Mouse (Mus musculus): ENCODE data around the gene Gpr108.
"Not testable (repeated sequence)": the region's sequence is repeated elsewhere in the genome, so short reads cannot be mapped to it uniquely, and the experiment has no call there.

The Gpr108 gene

DNA sequence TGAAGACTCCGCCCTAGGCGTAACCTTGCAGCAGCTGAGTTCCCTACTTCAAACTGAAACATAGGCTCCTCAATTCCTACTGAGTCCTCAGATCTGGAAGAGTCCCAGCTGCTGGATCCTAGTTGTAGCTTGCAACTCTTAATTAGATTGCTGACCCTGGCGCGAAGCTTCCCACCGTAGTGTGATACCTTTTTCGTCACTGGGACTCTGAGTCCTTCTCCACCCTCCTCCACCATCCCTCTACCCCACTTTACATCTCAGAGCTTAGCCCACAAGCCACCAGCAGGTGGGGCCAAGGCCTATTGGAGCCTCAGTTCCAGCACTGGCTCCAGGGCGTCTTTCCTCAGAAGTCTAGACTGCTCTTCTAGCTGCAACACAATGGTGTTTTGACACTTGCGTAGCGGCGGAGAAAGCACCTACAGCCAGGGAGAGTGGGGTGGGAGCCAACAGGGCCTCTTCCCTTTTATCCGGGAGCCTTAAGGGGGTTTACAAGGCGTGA lies at the start of gene Gpr108:
Gene Gpr108 (minus strand): TSS at position 246 of the 499 bp plus-strand sequence.
- peak; percentile 84 to 88 for DNase-seq (ENCODE audit: low spot score in 2 of 2)

DNA sequence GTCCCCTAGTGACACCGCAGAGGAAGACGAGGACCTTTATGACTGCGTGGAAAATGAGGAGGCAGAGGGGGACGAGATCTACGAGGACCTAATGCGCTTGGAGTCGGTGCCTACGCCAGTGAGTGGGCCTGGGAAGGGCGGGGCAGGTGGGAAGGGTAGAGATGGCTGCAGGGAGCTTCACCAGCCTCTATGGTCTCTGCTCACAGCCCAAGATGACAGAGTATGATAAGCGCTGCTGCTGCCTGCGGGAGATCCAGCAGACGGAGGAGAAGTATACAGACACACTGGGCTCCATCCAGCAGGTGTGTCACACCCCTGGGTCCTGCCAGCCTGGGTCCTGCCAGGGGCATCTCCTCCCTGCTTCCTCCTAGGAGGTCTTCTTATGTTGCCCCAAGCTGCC lies 48.8 kb upstream of the Gpr108 start:
- no peak for DNase-seq (ENCODE audit: low spot score in 2 of 2)

DNA sequence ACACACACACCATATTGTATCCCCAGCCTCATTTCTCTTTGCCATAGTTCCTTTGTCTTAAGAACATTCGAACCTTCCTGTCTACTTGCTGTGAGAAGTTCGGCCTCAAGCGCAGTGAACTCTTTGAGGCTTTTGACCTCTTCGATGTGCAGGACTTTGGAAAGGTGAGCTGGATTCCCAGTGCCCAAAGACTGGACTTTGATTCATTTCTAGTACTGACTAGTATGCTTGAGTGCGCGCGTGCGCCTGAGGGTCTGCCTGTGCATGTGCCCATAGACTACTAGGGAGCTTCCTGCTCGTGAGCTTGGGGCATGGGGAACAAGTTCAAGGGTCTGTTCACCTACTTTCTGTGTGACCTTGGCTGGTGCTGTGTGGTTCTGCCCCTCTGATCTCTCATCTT lies 47.7 kb upstream of the Gpr108 start:
- DNase-seq (ENCODE audit: low spot score in 2 of 2) = no peak

DNA sequence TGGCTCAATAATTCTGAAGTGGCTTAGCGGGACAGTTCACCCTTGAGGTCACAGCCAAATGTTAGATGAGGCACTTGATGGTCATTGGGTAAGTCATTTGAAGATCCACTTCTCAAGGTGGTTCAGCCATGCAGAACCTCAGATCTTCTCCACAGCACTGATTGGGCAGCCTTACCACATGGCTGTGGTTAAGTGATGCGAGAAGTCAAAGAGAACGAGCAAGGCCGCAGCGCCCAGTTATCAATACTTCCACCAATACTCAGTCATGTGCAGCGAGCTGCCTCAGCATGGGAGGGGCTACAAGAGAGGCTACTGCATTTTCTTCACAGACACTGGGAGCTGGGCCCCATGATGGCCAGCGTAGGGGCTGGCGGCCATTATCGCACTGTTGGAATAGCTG lies 44.7 kb upstream of the Gpr108 start:
- DNase-seq (ENCODE audit: low spot score in 2 of 2) = no peak

DNA sequence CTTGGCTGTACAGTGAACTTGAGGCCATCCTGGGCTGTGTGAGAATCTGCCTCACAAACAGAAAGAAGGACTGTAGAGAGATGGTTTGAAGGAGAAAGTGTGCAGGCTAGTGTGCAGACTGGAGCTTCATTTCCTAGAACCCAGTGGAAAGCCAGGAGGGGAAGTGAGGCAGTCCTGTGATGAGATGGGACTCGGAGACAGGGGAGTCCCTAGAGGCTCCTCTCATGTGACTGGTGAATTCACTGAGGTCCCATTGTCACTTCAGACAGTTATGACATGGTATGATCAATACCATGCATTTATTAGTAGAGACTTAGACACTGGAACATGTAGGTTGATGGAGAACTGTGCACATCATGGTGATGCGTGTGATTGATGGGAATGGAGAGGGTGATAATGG lies 44.1 kb upstream of the Gpr108 start:
- no peak for DNase-seq (ENCODE audit: low spot score in 2 of 2)

DNA sequence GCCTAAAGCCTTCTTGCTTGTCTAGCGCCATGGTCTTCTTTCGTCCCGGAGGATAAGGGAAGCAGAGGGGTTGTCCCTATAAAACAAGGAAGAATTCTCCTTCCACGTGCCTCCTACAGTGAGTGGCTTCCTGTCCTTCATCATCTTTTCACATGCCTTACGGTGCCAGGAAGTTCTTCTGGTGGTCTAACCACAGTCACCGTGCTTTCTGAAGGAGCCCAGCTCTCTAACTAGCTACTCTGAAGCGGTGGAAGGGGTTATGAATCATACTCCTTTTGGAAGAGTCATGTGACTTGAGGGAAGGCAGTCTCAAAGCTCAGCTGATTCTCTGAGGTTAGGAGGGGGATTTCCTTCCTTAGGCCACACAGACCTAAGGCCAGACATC lies 42.4 kb upstream of the Gpr108 start:
- DNase-seq (ENCODE audit: low spot score in 2 of 2) = no peak

DNA sequence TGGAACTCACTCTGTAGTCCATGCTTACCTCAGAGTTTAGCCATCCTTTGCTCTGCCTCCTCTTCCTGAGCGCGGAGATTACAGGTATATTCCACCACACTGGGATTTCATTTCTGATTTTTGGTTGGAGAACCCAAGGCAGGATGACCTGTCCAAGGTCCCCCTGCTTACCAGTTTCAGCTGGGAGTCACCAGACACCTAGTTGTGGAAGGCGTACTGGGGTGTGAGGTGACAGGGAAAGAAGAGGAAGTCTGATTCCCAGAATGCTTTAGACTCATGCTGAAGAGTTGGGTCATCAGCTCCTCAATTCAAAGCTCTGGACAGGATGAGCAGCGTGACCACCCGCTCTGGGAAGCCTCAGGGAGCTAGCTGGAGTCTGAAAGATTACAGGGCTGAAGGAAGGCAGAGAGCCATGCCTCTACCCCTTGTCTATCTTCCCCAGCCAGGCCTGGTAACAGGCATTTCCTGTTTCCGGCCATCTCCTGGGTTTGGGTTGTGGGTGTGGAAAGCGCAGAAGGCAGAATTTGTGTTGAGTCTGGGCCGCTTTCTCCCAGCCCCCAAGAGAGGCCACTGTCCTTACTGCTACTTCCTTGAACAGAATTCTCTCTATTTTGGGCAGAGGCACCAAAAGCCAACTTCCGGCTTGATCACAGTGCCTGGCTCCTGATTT lies 41.9 kb upstream of the Gpr108 start:
- peak in 1 of 2 experiments; percentile 25 for DNase-seq (ENCODE audit: low spot score in 2 of 2)

DNA sequence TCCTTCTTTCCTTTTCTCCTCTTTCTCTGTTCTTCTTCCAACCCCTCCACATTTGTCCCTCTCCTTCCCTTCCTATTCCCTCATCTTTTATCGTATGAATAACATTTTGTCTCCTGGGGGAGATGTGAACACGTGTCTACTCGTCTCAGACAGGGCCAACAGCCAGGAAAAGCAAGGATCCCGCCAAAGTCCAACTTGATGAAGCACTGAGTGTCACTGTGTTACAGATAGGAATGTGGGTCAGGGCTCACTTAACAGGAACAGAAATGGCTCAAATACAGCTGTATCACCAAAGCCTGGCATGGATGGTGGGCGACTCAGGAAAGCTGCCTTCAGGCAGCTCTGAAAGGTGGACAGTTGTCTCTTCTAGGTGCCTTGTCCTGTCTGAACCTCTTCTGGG lies 41.0 kb upstream of the Gpr108 start:
- DNase-seq (ENCODE audit: low spot score in 2 of 2) = no peak

DNA sequence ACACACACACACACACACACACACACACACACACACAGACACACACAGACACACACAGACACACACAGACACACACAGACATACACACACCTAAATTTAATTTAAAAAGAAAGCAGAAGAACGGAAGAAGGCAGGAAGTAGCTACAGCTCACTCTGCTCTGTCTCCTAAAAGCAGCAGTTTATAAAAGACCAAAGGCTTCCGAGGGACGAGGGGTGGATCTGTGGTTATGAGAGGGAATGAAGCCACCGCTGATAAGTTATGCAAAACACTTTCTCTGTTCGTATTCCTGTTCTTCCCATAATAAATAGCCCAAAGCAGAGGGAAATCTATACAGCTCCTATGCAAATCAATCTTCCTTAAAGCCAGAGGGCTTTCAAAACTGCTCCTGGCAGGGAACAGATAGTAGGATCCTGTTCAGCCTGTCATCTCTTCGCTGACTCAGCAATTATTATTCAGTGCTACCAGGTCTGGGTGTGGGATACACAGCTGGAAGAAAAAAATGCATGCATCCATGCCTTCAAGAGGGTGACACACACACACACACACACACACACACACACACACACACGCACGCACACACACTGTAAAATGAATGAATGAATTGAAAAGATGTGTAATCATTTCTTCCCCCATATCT lies 38.6 kb upstream of the Gpr108 start:
- no peak for DNase-seq (ENCODE audit: low spot score in 2 of 2)

DNA sequence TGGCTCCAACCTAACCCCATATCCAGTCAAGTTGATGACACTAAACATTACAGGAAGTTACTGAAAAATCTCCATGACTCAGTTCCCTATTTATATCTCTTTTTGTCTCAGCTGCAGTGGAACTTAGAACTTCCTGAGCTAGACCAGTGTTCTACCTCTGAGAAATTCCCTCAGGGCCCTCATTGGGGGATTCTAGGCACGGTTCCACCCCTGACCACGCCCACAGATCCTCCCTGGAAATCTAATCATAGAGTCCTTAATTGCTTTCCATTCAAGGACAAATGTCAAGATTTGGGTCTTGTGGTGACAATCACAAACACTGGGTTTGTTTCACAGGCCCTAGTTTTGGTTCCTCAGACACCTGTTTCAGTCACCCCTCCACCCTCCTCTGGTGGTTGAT lies 36.8 kb upstream of the Gpr108 start:
- DNase-seq (ENCODE audit: low spot score in 2 of 2) = no peak

DNA sequence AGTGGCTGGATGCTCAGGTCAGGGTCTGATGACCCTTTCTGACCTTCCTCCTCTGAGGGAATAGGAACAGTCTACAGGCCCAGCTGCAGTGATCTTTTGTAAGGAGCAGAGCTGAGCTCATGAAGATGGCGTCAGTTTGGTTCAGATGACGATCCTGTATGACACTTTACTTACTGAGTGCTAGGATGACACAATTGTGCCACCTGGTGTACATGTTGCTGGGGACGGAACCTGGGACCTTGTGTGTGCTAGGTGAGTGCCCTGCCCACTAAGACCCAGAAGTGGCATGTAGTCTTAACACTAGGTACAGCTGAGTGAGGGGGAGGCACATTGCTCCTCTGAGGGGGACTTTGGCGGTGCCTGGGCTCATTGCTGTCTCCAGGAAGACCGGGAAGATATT lies 35.7 kb upstream of the Gpr108 start:
- no peak for DNase-seq (ENCODE audit: low spot score in 2 of 2)

DNA sequence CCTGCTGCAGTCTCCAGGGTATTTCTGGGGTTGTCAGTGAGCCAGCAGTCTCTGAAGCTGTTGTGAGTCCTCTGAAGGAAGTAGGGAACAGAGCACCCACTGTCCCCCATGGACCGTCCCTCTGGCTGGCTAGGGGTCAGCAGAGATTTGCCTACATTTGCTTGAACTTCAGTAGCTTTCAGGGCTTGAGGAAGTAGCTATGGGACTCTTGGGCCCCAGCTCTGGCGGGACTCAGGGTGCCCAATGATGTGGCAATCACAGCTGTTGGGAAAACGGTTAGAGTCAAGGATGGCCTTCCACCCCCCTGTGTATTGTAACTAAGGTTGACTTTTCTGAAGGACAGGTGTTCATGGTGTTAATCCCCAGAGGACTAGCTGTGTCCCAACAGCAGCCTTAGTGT lies 32.2 kb upstream of the Gpr108 start:
- no peak for DNase-seq (ENCODE audit: low spot score in 2 of 2)

DNA sequence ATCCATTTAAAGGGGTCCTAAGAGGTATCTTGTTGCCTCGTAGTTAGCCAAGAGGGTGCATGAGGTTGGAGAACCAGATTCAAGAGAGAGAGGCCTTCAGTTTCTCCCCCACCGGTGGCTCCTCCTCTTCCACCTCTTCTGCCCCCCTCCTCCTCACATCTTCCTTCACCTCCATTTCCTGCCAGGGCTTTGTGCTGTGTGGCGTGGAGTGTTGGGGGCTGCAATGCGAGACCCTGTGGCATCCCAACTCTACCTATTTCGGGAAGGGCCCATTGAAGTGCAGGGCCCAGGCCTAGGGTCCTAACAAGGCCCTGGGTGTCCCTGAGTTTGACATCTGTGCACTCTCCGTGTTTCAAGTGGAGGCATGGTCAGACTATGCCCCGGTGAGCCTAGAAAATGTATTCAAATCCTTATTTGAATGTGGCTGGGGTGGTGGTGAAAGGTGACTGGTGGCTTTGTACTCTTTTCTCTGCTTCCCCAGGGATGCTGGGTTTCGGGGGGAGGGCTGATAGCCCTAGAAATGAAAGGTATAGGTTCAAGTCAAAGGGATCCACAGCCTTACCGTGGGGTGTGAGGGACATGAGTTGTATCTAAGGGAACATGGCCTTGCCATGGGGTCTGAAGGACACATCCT lies 31.5 kb upstream of the Gpr108 start:
- peak; percentile 43 to 72 for DNase-seq (ENCODE audit: low spot score in 2 of 2)

DNA sequence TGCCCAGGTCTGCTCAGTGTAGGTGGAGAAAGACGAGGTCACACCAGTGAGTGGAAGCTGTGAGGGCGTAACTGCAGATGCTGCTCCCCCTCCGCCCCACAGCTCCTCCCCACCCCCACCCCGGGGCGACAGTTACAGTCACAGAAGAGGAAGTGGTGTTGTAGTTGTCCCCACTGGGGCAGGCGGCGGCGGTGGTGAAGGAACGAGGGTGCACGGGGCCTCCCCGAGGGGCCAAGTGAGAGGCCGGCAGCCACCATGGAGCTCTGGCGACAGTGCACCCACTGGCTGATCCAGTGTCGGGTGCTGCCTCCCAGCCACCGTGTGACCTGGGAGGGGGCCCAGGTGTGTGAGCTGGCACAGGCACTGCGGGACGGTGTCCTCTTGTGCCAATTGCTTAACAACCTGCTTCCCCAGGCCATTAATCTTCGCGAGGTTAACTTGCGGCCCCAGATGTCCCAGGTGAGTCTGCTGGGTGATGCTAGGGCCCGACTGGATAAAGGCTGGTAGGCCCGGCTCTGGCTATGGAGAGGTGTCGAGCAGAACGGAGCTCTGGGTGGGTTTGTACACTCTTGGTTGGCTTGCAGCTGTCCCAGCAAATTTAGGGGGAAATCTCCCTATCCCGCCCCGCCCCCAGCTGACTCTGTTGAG lies 30.8 kb upstream of the Gpr108 start, which contains the start of gene Vav1:
Gene Vav1 (plus strand): TSS at position 158 of the 648 bp plus-strand sequence.
- peak; percentile 81 to 91 for DNase-seq (ENCODE audit: low spot score in 2 of 2)

DNA sequence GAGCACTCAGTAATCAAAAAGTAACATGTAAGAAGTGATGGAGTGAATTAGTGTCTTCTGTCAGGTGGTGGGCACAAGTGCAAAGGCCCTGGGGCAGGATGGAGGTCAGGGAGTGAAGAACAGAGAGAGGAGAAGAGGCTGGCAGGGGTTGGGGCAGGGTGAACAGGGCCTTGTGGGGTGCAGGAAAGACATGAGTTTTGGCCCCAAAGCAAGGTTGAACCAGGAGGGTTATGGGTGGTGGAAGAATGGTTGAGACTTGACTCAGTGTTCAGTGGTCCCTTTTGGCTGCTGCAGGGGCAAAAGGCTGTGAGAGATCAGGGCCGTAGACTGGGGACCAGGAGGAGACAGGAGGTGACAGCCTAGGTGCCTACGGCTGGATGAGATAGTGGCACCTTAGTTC lies 30.3 kb upstream of the Gpr108 start:
- no peak for DNase-seq (ENCODE audit: low spot score in 2 of 2)

DNA sequence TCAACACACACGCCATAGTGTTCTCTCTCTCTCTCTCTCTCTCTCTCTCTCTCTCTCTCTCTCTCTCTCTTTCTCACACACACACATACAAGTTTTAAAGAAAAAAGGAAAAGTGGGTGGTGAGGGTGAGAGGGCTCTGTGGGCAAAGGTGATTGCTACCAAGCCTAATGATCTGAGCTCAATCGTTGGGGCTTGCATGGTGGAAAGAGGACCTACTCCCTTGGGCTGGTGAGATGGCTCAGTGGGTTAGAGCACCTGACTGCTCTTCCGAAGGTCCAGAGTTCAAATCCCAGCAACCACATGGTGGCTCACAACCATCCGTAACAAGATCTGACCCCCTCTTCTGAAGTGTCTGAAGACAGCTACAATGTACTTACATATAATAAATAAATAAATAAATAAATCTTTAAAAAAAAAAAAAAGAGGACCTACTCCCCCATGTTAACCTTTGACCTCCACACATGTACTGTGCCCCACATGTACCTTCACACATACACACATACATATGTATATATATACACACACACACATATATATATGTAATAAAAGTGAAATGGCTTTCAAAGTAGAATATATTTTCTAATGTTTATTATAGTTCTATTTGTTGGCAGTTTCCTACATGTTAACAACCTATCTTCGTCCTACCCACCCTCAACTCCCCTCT lies 29.5 kb upstream of the Gpr108 start:
- DNase-seq (ENCODE audit: low spot score in 2 of 2) = not testable (repeated sequence)

DNA sequence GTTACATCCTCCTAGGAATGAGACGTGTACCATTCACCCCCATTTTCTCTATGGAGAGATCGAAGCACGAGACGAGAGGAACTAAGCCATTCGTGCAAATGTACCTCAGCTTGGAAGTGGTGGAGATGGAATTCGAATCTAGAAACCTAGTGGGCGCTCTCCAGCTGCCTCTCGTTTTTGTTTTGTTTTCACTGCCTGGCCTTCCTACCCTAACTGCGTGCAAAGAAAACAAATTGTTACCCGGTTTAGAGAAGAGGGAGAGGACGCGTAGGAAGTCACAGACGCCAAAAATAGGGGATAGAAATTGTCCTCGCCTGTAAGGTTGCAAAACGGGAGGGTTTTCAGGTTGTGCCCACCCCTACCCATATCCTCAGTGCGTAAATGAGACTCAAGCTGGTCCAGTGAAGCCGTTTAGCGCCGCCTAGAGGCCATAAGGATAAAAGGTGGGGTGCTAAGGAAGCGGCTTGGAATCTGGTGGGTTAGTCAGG lies 28.4 kb upstream of the Gpr108 start:
- DNase-seq (ENCODE audit: low spot score in 2 of 2) = peak; percentile 53 to 83

DNA sequence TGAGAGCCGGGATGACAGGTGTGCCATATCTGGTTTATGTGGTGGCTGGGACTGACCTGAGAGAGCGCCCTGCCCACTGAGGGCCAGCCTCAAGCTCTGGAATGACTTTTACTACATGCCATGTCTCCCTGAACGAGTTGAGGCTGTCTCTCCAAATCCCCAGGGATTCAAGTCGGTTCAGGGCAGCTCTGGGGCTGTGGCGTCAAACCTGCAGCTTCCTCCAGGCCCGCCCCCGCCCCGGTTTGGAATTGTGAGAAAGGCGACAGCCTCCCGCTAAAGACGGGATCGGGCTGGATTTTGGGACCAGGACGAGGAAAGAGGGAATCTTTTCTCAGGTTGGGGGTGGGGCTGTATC lies 27.7 kb upstream of the Gpr108 start:
- no peak for DNase-seq (ENCODE audit: low spot score in 2 of 2)

DNA sequence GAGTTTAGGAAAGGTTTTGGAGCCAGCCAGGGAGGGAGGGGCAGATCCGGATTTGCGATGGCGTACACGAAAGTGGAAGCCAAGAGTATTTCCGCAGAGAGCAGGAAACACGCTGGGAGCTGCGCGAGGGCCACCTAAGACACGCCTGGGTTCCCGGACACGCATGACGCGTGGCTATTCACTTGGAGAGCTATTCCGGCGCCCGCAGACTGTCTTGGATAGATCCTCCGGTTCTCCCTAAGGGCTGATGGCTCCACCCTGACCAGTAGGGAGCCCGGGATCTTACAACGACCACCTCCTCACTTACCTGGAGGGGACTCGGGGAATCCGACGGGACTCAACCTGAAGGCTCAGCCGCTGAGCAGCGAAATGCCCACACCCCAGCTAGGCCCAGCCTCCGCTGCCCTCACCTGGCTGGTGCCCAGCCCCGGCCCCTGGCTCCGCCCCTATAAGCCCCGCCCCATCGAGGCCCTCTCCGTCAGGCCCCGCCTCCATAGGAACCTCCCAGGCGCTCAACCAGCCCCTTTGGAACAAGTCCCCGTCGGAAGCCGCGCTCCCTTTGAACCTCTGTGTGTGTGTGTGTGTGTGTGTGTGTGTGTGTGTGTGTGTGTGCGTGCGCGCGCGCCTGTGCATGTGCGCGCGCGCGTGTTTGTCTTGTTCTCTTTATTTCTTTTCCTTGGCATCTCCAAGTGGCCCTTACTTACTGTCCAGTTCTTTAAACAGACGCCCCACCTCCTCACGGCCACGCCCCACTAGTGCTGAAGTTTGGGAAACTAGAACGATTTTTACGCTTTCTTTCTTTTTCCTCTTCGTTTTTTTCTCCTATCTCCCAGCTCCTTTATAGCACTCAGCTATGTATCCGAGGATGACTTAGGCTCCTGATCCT lies 27.1 kb upstream of the Gpr108 start:
- peak; percentile 82 to 88 for DNase-seq (ENCODE audit: low spot score in 2 of 2)

DNA sequence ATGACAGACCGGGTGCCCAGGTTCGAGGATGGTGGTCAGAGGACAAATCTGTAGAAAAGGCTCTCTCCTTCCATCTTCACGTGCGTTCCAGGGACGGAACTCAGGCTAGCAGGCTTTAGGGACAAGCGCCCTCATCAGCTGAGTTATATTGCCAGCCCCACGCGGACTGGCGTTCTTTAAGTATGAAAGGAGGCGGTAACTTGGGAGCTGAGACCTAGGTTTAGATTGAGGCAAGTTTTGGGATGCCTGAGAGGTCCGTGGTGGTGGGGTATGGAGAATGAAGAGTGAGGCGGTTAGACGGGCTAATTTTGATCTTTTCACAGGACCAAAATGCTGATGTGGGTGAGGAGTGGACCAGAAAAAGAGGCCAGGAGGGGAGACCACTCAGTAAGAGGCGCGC lies 26.4 kb upstream of the Gpr108 start:
- no peak for DNase-seq (ENCODE audit: low spot score in 2 of 2)

DNA sequence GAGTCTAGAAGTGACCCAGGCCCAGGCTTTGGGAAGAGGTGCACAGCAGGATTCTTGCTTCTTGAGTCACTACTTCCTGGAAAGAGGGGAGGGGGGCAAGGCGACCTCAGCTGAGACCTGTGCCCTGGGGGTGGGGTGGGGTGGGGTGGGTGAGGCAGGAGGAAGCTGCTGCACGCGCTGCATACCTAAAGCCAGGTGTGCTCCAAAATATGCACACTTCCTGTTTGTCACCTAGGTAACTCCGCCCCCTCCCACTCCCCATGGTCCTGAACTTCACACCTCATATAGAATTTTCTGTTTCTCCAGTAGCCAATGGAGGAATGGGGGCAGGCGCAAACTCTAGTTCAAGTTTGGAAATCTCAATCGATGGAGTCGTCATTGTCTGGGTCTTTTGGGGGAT lies 25.6 kb upstream of the Gpr108 start:
- no peak for DNase-seq (ENCODE audit: low spot score in 2 of 2)
